Mouse (Mus musculus) embryonic facial prominence, embryonic 12.5 days (tissue): ENCODE data around the gene Sirt7. TPM values are rescaled to one million over a fixed set of nuclear protein-coding genes. Genes with fewer than 3 reads are reported as not detected.

Experiments
- ATAC-seq: fragments of 200-750 bp; cut with Nextera tagmentation; 2 replicates; pipeline ENCODE4 v1.8.0; 2017; ENCODE audit not compliant: insufficient number of reproducible peaks, insufficient read depth, low FRiP score, low TSS enrichment
- H3K27ac ChIP-seq: fragments of 300-500 bp; sonication (generic); 2 replicates; pipeline ENCODE4 v1.5.1; 2016; ENCODE audit warnings: mild to moderate bottlenecking
- H3K27me3 ChIP-seq: fragments of 300-500 bp; sonication (generic); 2 replicates; pipeline ENCODE4 v1.6.1; 2016; ENCODE audit warnings: mild to moderate bottlenecking, moderate library complexity
- H3K36me3 ChIP-seq: fragments of 300-500 bp; sonication (generic); 2 replicates; pipeline ENCODE4 v1.6.1; 2016; ENCODE audit warnings: mild to moderate bottlenecking
- H3K4me1 ChIP-seq: fragments of 300-500 bp; sonication (generic); 2 replicates; pipeline ENCODE4 v1.6.1; 2016
- H3K4me2 ChIP-seq: fragments of 300-500 bp; sonication (generic); replicated peaks from 2 replicates; pipeline ENCODE4 v1.6.1; 2016; ENCODE audit warnings: mild to moderate bottlenecking, moderate library complexity
- H3K4me3 ChIP-seq: fragments of 300-500 bp; sonication (generic); 2 replicates; pipeline ENCODE4 v1.5.1; 2016; ENCODE audit warnings: mild to moderate bottlenecking
- H3K9ac ChIP-seq: fragments of 300-500 bp; sonication (generic); 2 replicates; pipeline ENCODE4 v1.6.1; 2016; ENCODE audit warnings: mild to moderate bottlenecking, moderate library complexity
- H3K9me3 ChIP-seq: fragments of 300-500 bp; sonication (generic); 2 replicates; pipeline ENCODE4 v1.6.1; 2016; ENCODE audit warnings: mild to moderate bottlenecking, moderate library complexity
- WGBS: fragments of 180-500 bp; shearing (Covaris S2); methylation state at CpG from one replicate; pipeline ENCODE4 v1.1.7; 2016; 5-methylcytosine and 5-hydroxymethylcytosine counted together
- microRNA-seq: library from miRNA; unstranded; fragments of <30 nt; microRNA quantifications from one replicate; pipeline ENCODE4, GENCODE M21; 2017
- polyA plus RNA-seq: library from polyadenylated mRNA; unstranded; fragments of >200 nt; fragmentation: Nextera tagmentation; extraction: Ambion mirVana; gene quantifications from 2 replicates; pipeline ENCODE4 v1.2.1, GENCODE M21; 2016

Gene Sirt7
- polyA plus RNA-seq, 1 experiment from 2014 or later, result 30.4 TPM

DNA sequence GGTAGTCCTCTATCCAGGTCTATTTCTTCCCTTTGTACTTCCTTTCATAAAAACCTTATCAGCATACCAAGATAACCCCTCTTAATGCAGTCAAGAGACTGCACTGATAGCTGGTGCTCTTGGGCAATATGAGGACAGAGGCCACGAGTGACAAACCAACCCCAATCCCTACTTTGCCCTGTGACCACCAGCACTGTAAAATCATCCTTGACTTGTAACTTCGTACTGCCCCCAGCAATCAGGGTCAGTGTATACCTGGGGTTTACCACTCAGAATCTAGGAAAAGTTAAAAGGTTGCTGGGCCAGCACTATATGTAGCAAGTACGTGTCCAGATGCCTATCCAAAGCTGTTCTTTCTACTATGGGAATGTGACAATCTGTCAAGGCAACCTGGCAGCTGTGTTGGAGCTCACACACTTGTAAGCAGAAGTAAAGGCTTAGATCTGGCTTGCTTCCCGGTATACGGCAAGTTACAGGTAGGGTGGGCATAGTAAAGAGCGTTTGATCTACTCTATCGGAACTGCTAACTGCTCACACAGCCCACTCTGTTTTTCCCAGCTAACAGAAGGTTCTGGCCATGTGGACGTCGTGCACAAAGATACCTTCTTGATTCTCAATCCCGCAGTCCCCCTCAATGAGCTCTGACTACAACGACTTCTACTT is 53.2 kb downstream of the Sirt7 start:
- peaks cover 23% of the 10 kb centered on the region for H3K4me1 ChIP-seq
- H3K4me3 ChIP-seq, result peak overlapping the region; percentile 99
- ATAC-seq, result no peak
- H3K9ac ChIP-seq, result peak overlapping the region; percentile 99
- 10% methylated on average over 11 of the region's 11 CpGs for WGBS
- peak overlapping the region; percentile 88 for H3K27ac ChIP-seq
- H3K4me2 ChIP-seq, result peak overlapping the region; percentile 95
- no peaks in the 10 kb centered on the region for H3K27me3 ChIP-seq
- H3K36me3 ChIP-seq, result peaks cover 42% of the 10 kb centered on the region
- no peaks in the 10 kb centered on the region for H3K9me3 ChIP-seq

DNA sequence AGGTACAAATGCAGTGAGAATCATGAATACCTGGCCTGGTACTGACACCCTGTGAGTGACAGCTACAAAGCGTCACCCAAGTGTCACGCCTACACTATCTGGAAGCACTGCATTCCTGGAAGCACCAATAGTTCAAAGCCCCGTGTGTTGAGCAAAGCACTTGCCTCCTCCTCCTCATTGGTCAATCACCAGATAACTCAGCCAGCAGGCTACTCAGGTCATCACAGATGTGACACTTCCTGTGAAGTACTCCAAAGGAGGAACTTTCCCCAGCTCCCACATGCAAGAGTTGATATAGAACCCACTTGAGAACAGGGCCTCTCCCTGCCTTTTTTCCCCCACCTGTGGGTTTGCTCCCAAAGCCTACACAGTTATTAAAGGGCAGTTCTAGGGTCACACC is 53.9 kb downstream of the Sirt7 start:
- H3K36me3 ChIP-seq, result peaks cover 49% of the 10 kb centered on the region
- no peaks in the 10 kb centered on the region for H3K27me3 ChIP-seq
- no peaks in the 10 kb centered on the region for H3K9me3 ChIP-seq
- H3K27ac ChIP-seq, result no peak overlapping the region
- H3K4me2 ChIP-seq, result peak overlapping the region; percentile 95
- H3K4me3 ChIP-seq, result peak overlapping the region; percentile 99
- WGBS, result 79% methylated on average over 3 of the region's 3 CpGs
- no peak for ATAC-seq
- H3K4me1 ChIP-seq, result peaks cover 23% of the 10 kb centered on the region
- peak overlapping the region; percentile 99 for H3K9ac ChIP-seq

Small RNA genes lying within 50 kb of the gene (microRNA-seq; reads per million reads assigned to microRNA genes)
- gene Mir6936, result 1.8 reads per million, percentile 3 among the genes with 10 or more reads in this experiment

Other genes starting within 250 kb of the Sirt7 start
- gene Faap100, start 246.5 kb downstream of the Sirt7 start, polyA plus RNA-seq, result 44.6 and 48.3 TPM in 2 replicates
- gene Nploc4, start 187.5 kb downstream of the Sirt7 start, polyA plus RNA-seq, result 48.8 and 52.9 TPM in 2 replicates
- gene Tspan10, start 182.6 kb downstream of the Sirt7 start, polyA plus RNA-seq, result 2.1 and 3.6 TPM in 2 replicates
- gene Pde6g, start 171.7 kb downstream of the Sirt7 start, polyA plus RNA-seq, result 0.28 TPM in 1 of 2 replicates, not detected in the other
- gene Oxld1, start 167.2 kb downstream of the Sirt7 start, polyA plus RNA-seq, result 11.2 and 12.0 TPM in 2 replicates
- gene Ccdc137, start 167.1 kb downstream of the Sirt7 start, polyA plus RNA-seq, result 41.8 and 42.2 TPM in 2 replicates
- 62.9 and 64.2 TPM in 2 replicates for gene Arl16, start 157.6 kb downstream of the Sirt7 start, polyA plus RNA-seq
- 126 and 128 TPM in 2 replicates for gene Mrpl12, start 140.6 kb downstream of the Sirt7 start, polyA plus RNA-seq
- gene Slc25a10, start 133.4 kb downstream of the Sirt7 start, polyA plus RNA-seq, result 52.6 and 57.4 TPM in 2 replicates
- 1.7 and 2.1 TPM in 2 replicates for gene Gcgr, start 94.5 kb downstream of the Sirt7 start, polyA plus RNA-seq
- 234 and 242 TPM in 2 replicates for gene Mcrip1, start 75.5 kb downstream of the Sirt7 start, polyA plus RNA-seq
- gene Ppp1r27, start 74.1 kb downstream of the Sirt7 start, polyA plus RNA-seq, result 0.36 TPM in 1 of 2 replicates, not detected in the other
- gene P4hb, start 52.0 kb downstream of the Sirt7 start, polyA plus RNA-seq, result 622 and 637 TPM in 2 replicates
- gene Arhgdia, start 43.6 kb downstream of the Sirt7 start, polyA plus RNA-seq, result 561 and 568 TPM in 2 replicates
- gene Alyref, start 26.9 kb downstream of the Sirt7 start, polyA plus RNA-seq, result 683 and 688 TPM in 2 replicates
- 191 and 198 TPM in 2 replicates for gene Anapc11, start 26.8 kb downstream of the Sirt7 start, polyA plus RNA-seq
- 0.99 TPM in 1 of 2 replicates, not detected in the other for gene Npb, start 16.8 kb downstream of the Sirt7 start, polyA plus RNA-seq
- gene Pcyt2, start 7.3 kb downstream of the Sirt7 start, polyA plus RNA-seq, result 143 and 147 TPM in 2 replicates
- 33.6 and 34.8 TPM in 2 replicates for gene Mafg, start 8.4 kb upstream of the Sirt7 start, polyA plus RNA-seq
- gene Pycr1, start 18.5 kb upstream of the Sirt7 start, polyA plus RNA-seq, result 25.3 and 26.5 TPM in 2 replicates
- 0.47 TPM in 1 of 2 replicates, not detected in the other for gene Myadml2, start 22.9 kb upstream of the Sirt7 start, polyA plus RNA-seq
- gene Notum, start 35.9 kb upstream of the Sirt7 start, polyA plus RNA-seq, result 5.1 and 6.3 TPM in 2 replicates
- gene Aspscr1, start 47.7 kb upstream of the Sirt7 start, polyA plus RNA-seq, result 131 and 139 TPM in 2 replicates
- gene Cenpx, start 88.5 kb upstream of the Sirt7 start, polyA plus RNA-seq, result 131 TPM in 2 replicates
- gene Lrrc45, start 88.7 kb upstream of the Sirt7 start, polyA plus RNA-seq, result 77.5 and 83.7 TPM in 2 replicates
- gene Rac3, start 96.2 kb upstream of the Sirt7 start, polyA plus RNA-seq, result 59.7 and 62.8 TPM in 2 replicates
- 11.5 and 12.3 TPM in 2 replicates for gene Dcxr, start 102.0 kb upstream of the Sirt7 start, polyA plus RNA-seq
- gene Cbr2, start 106.9 kb upstream of the Sirt7 start, polyA plus RNA-seq, result 5.9 and 6.1 TPM in 2 replicates
- gene Hmga1b, start 137.6 kb upstream of the Sirt7 start, polyA plus RNA-seq, result 4.2 and 5.8 TPM in 2 replicates
- gene Rfng, start 159.0 kb upstream of the Sirt7 start, polyA plus RNA-seq, result 47.0 and 47.2 TPM in 2 replicates
- 243 and 245 TPM in 2 replicates for gene Gps1, start 159.0 kb upstream of the Sirt7 start, polyA plus RNA-seq
- gene Dus1l, start 171.2 kb upstream of the Sirt7 start, polyA plus RNA-seq, result 66.1 and 70.5 TPM in 2 replicates
- 74.2 and 77.0 TPM in 2 replicates for gene Fasn, start 199.3 kb upstream of the Sirt7 start, polyA plus RNA-seq